Mouse (Mus musculus) forebrain, embryonic 14.5 days (tissue): ENCODE data around the gene Slc16a13. TPM values are rescaled to one million over a fixed set of nuclear protein-coding genes. Genes with fewer than 3 reads are reported as not detected.

Experiments
- ATAC-seq: fragments of 200-750 bp; cut with Nextera tagmentation; 2 replicates; pipeline ENCODE4 v1.8.0; 2017; ENCODE audit warnings: mild to moderate bottlenecking, moderate library complexity
- DNase-seq: peaks from one replicate; pipeline ENCODE4 v3.0.0-alpha.2; 2015; ENCODE audit warnings: low spot score
- H3K27ac ChIP-seq: fragments of 300-500 bp; sonication (generic); 2 replicates; pipeline ENCODE4 v1.5.1; 2014; ENCODE audit warnings: low read depth, mild to moderate bottlenecking, control low read depth, low read length, moderate library complexity
- H3K27me3 ChIP-seq: fragments of 300-500 bp; sonication (generic); replicated peaks from 2 replicates; pipeline ENCODE4 v1.6.1; 2014; ENCODE audit warnings: low read length, control low read depth, mixed read lengths; ENCODE audit not compliant: control insufficient read depth, insufficient read depth
- H3K36me3 ChIP-seq: fragments of 300-500 bp; sonication (generic); 2 replicates; pipeline ENCODE4 v1.6.1; 2014; ENCODE audit warnings: low read length, control low read depth; ENCODE audit not compliant: control insufficient read depth, insufficient read depth
- H3K4me1 ChIP-seq: fragments of 300-500 bp; sonication (generic); 2 replicates; pipeline ENCODE4 v1.6.1; 2014; ENCODE audit warnings: antibody characterized with exemption, low read length, control low read depth; ENCODE audit not compliant: control insufficient read depth, insufficient read depth
- H3K4me2 ChIP-seq: fragments of 300-500 bp; sonication (generic); 2 replicates; pipeline ENCODE4 v1.6.1; 2014; ENCODE audit warnings: mild to moderate bottlenecking, control low read depth, low read length
- H3K4me3 ChIP-seq: fragments of 300-500 bp; sonication (generic); 2 replicates; pipeline ENCODE4 v1.5.1; 2014; ENCODE audit warnings: low read depth, low read length, control low read depth
- H3K9ac ChIP-seq: fragments of 300-500 bp; sonication (generic); 2 replicates; pipeline ENCODE4 v1.6.1; 2014; ENCODE audit warnings: mild to moderate bottlenecking, low read length, control low read depth, moderate library complexity
- H3K9me3 ChIP-seq: fragments of 300-500 bp; sonication (generic); replicated peaks from 2 replicates; pipeline ENCODE4 v1.6.1; 2016; ENCODE audit warnings: low read length, control low read depth, mixed read lengths; ENCODE audit not compliant: control insufficient read depth
- WGBS: fragments of 180-500 bp; shearing (Covaris S2); extraction: QIAGEN DNeasy Blood & Tissue Kit; methylation state at CpG from one replicate; pipeline ENCODE4 v1.1.7; 2014; 5-methylcytosine and 5-hydroxymethylcytosine counted together
- polyA plus RNA-seq: library from polyadenylated mRNA; unstranded; fragments of >200 nt; fragmentation: Nextera tagmentation; extraction: Ambion mirVana; gene quantifications from 2 replicates; pipeline ENCODE4 v1.2.1, GENCODE M21; 2014

Gene Slc16a13
- 9.2 and 12.9 TPM in 2 replicates for polyA plus RNA-seq

- peak within 1 kb of the TSS; percentile 73 for H3K9ac ChIP-seq
Measured at GRCm38 (mm10) chr11:70220731-70221602, at the start of gene Slc16a13. TSS of gene Slc16a13 (minus strand) at chr11:70221064.

GRCm38 (mm10) chr11:70266405-70266804 lies 45.5 kb upstream of the Slc16a13 start:
- Histone ChIP-seq H3K27me3 (0 out of 2 replicates have a peak, but pooled peaks cover 3% of the 10 kb centered on the region), H3K4me1 (no peaks in the 10 kb centered on the region), H3K4me3 (no peak overlapping the region), H3K9ac (no peak overlapping the region), H3K27ac (no peak overlapping the region), H3K9me3 (no peaks in the 10 kb centered on the region), H3K4me2 (no peak overlapping the region), H3K36me3 (no peaks in the 10 kb centered on the region)
- ATAC-seq (no peak), DNase-seq (no peak)
- 76% methylated on average over 1 of the region's 1 CpGs for WGBS

More at GRCm38 (mm10) chr11:70220731-70221602, at the start of gene Slc16a13:
- H3K36me3 ChIP-seq, result peaks cover 15% of the 10 kb centered on the region
- WGBS, result under 1% methylated on average over 28 of the region's 28 CpGs
- ATAC-seq, result peak; percentile 98
- peak within 1 kb of the TSS; percentile 70 for H3K27ac ChIP-seq
- H3K4me3 ChIP-seq, result peak within 1 kb of the TSS; percentile 42
- peak within 1 kb of the TSS; percentile 68 for H3K4me2 ChIP-seq
- peaks cover 10% of the 10 kb centered on the region for H3K27me3 ChIP-seq
- H3K4me1 ChIP-seq, result peaks cover 23% of the 10 kb centered on the region
- H3K9me3 ChIP-seq, result no peaks in the 10 kb centered on the region
- peak; percentile 99 for DNase-seq

- Histone ChIP-seq H3K4me2 (no peak overlapping the region), H3K4me1 (no peaks in the 10 kb centered on the region), H3K27me3 (0 out of 2 replicates have a peak, but pooled peaks cover 3% of the 10 kb centered on the region), H3K27ac (no peak overlapping the region), H3K9me3 (no peaks in the 10 kb centered on the region), H3K9ac (no peak overlapping the region), H3K36me3 (no peaks in the 10 kb centered on the region), H3K4me3 (no peak overlapping the region)
- 86% methylated on average over 4 of the region's 4 CpGs for WGBS
- DNase-seq (no peak), ATAC-seq (no peak)
Measured at GRCm38 (mm10) chr11:70265819-70266218, 45.0 kb upstream of the Slc16a13 start.

DNA sequence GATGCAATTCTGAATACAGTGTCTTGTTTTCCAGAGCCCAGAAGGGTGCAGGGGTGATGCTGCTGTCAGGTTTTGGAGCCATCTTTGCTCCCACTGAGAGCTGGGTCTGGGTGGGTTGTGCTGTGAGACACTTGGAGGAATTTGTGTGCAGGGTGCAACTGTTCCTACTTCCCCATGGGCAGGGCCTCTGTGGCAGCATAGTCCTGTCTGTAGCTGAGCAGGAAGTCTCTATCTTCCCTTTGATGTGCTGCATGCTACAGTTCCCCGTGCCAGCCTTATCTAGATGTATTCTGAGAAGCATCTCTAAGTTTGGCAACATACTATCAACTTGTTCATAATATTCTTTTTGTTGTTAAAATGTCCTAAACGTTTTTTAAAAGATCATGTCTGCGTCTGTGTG lies 44.4 kb upstream of the Slc16a13 start:
- no peaks in the 10 kb centered on the region for H3K36me3 ChIP-seq
- WGBS, result 52% methylated on average over 3 of the region's 3 CpGs
- no peaks in the 10 kb centered on the region for H3K4me1 ChIP-seq
- H3K4me3 ChIP-seq, result no peak overlapping the region
- no peaks in the 10 kb centered on the region for H3K9me3 ChIP-seq
- no peak overlapping the region for H3K4me2 ChIP-seq
- DNase-seq (no peak), ATAC-seq (no peak)
- 0 out of 2 replicates have a peak, but pooled peaks cover 3% of the 10 kb centered on the region for H3K27me3 ChIP-seq
- no peak overlapping the region for H3K9ac ChIP-seq
- no peak overlapping the region for H3K27ac ChIP-seq

GRCm38 (mm10) chr11:70259035-70259434 lies 38.2 kb upstream of the Slc16a13 start:
- no peak for ATAC-seq
- H3K36me3 ChIP-seq, result no peaks in the 10 kb centered on the region
- no peak overlapping the region for H3K27ac ChIP-seq
- no peaks in the 10 kb centered on the region for H3K9me3 ChIP-seq
- no peak for DNase-seq
- H3K27me3 ChIP-seq, result peaks cover 13% of the 10 kb centered on the region
- 92% methylated on average over 4 of the region's 4 CpGs for WGBS
- H3K4me2 ChIP-seq, result no peak overlapping the region
- H3K4me1 ChIP-seq, result no peaks in the 10 kb centered on the region
- no peak overlapping the region for H3K9ac ChIP-seq
- H3K4me3 ChIP-seq, result no peak overlapping the region

GRCm38 (mm10) chr11:70254931-70255531 lies 34.2 kb upstream of the Slc16a13 start, which contains the start of gene Alox12:
TSS of gene Alox12 (minus strand) at chr11:70255353.
- Histone ChIP-seq H3K9me3 (no peaks in the 10 kb centered on the region), H3K36me3 (no peaks in the 10 kb centered on the region), H3K27ac (no peak within 1 kb of the TSS), H3K4me2 (peak within 1 kb of the TSS; percentile 21; the same call in 1 of the 2 replicates), H3K4me1 (no peaks in the 10 kb centered on the region), H3K9ac (no peak within 1 kb of the TSS; the same call in 1 of the 2 replicates), H3K4me3 (no peak within 1 kb of the TSS), H3K27me3 (peaks cover 32% of the 10 kb centered on the region)
- WGBS, result under 1% methylated on average over 25 of the region's 25 CpGs
- DNase-seq (no peak), ATAC-seq (no peak)

- Histone ChIP-seq H3K9ac (no peak overlapping the region), H3K27ac (no peak overlapping the region), H3K27me3 (peaks cover 32% of the 10 kb centered on the region), H3K4me1 (no peaks in the 10 kb centered on the region), H3K4me2 (peak overlapping the region; percentile 21; the same call in 1 of the 2 replicates), H3K4me3 (no peak overlapping the region), H3K36me3 (no peaks in the 10 kb centered on the region), H3K9me3 (no peaks in the 10 kb centered on the region)
- 4% methylated on average over 18 of the region's 18 CpGs for WGBS
- ATAC-seq, result no peak
- DNase-seq, result no peak
Measured at GRCm38 (mm10) chr11:70254337-70254736, 33.5 kb upstream of the Slc16a13 start.

GRCm38 (mm10) chr11:70251853-70252252 lies 31.0 kb upstream of the Slc16a13 start:
- Histone ChIP-seq H3K36me3 (no peaks in the 10 kb centered on the region), H3K9me3 (no peaks in the 10 kb centered on the region), H3K4me2 (no peak overlapping the region), H3K9ac (no peak overlapping the region), H3K4me3 (no peak overlapping the region), H3K27me3 (peaks cover 32% of the 10 kb centered on the region), H3K27ac (no peak overlapping the region), H3K4me1 (no peaks in the 10 kb centered on the region)
- DNase-seq (no peak), ATAC-seq (no peak)
- 79% methylated on average over 8 of the region's 8 CpGs for WGBS
